Mouse (Mus musculus) ES-Bruce4 (cell line): Measurements from ENCODE around the gene Syne3.

Experiments
- CTCF ChIP-seq: IDR thresholded peaks from one replicate; pipeline ENCODE4 v1.8.1; 2011; ENCODE audit warnings: low read depth, low read length
- EP300 ChIP-seq: IDR thresholded peaks from 2 replicates; pipeline ENCODE4 v1.6.1; 2011; ENCODE audit warnings: low read depth, low read length; ENCODE audit not compliant: insufficient read depth
- POLR2A ChIP-seq: IDR thresholded peaks from one replicate; pipeline ENCODE4 v1.8.1; 2011; ENCODE audit warnings: low read length; ENCODE audit not compliant: insufficient read depth

- no peak for TF ChIP-seq POLR2A
- no peak for TF ChIP-seq CTCF
- TF ChIP-seq EP300 = no peak
Observed at GRCm38 (mm10) chr12:104997159-104997558, 12.4 kb downstream of the Syne3 start.
